Mouse (Mus musculus) bone marrow, adult 2 months (tissue): ENCODE measurements around the gene Pcdh9.

Source experiments
- CTCF ChIP-seq: fragments of 200-500 bp; IDR thresholded peaks from 2 replicates; pipeline ENCODE4 v1.5.1; 2011; ENCODE audit warnings: low read length, control low read depth; ENCODE audit not compliant: control insufficient read depth, insufficient read depth
- POLR2A ChIP-seq: fragments of 200-500 bp; IDR thresholded peaks from 2 replicates; pipeline ENCODE4 v1.6.1; 2011; ENCODE audit warnings: low read depth, mild to moderate bottlenecking, control low read depth, low read length, borderline replicate concordance; ENCODE audit not compliant: control insufficient read depth

- TF ChIP-seq CTCF: no peak
- TF ChIP-seq POLR2A: no peak
These were observed 807.3 kb downstream of the Pcdh9 start for GRCm38 (mm10) chr14:93083140-93083539.
